Mouse (Mus musculus) heart, embryonic 14.5 days (tissue): ENCODE data around the gene Emg1. TPM values are rescaled to one million over a fixed set of nuclear protein-coding genes. Genes with fewer than 3 reads are reported as not detected.

Experiments used
- ATAC-seq: fragments of 200-750 bp; cut with Nextera tagmentation; 2 replicates; pipeline ENCODE4 v1.8.0; 2017; ENCODE audit warnings: low read depth, moderate TSS enrichment; ENCODE audit not compliant: insufficient number of reproducible peaks, insufficient read depth, low FRiP score
- H3K27ac ChIP-seq, 2 experiments: fragments of 200-500 bp in 1 of 2; fragments of 300-500 bp in 1 of 2; sonication (generic) in 1 of 2; replicated peaks in 1 of 2; 2 replicates each; pipeline ENCODE4 v1.5.1; 2012 to 2014; ENCODE audit warnings: low read depth in 2 of 2, low read length in 2 of 2, control low read depth in 1 of 2, mild to moderate bottlenecking in 1 of 2, mixed read lengths in 1 of 2; ENCODE audit not compliant: control insufficient read depth in 1 of 2, insufficient read depth in 1 of 2
- H3K27me3 ChIP-seq: fragments of 300-500 bp; sonication (generic); 2 replicates; pipeline ENCODE4 v1.6.1; 2014; ENCODE audit warnings: mild to moderate bottlenecking, low read length, control low read depth; ENCODE audit not compliant: control insufficient read depth, insufficient read depth
- H3K36me3 ChIP-seq: fragments of 300-500 bp; sonication (generic); 2 replicates; pipeline ENCODE4 v1.6.1; 2014; ENCODE audit warnings: mild to moderate bottlenecking, control low read depth, low read length, mixed read lengths; ENCODE audit not compliant: control insufficient read depth, insufficient read depth
- H3K4me1 ChIP-seq, 2 experiments: fragments of 200-500 bp in 1 of 2; fragments of 300-500 bp in 1 of 2; sonication (generic) in 1 of 2; 2 replicates each; pipeline ENCODE4 v1.6.1; 2012 to 2014; ENCODE audit warnings: low read length in 2 of 2, control low read depth in 1 of 2, mixed read lengths in 1 of 2; ENCODE audit not compliant: control insufficient read depth in 2 of 2, insufficient read depth in 2 of 2
- H3K4me2 ChIP-seq: fragments of 300-500 bp; sonication (generic); 2 replicates; pipeline ENCODE4 v1.6.1; 2014; ENCODE audit warnings: mild to moderate bottlenecking, low read length
- H3K4me3 ChIP-seq, 2 experiments: fragments of 200-500 bp in 1 of 2; fragments of 300-500 bp in 1 of 2; sonication (generic) in 1 of 2; 2 replicates each; pipeline ENCODE4 v1.5.1; 2012 to 2014; ENCODE audit warnings: low read length in 2 of 2, mild to moderate bottlenecking in 2 of 2, control low read depth in 1 of 2, low read depth in 1 of 2, moderate library complexity in 1 of 2; ENCODE audit not compliant: control insufficient read depth in 1 of 2, insufficient read depth in 1 of 2
- H3K9ac ChIP-seq: fragments of 300-500 bp; sonication (generic); 2 replicates; pipeline ENCODE4 v1.6.1; 2014; ENCODE audit warnings: mild to moderate bottlenecking, low read length
- H3K9me3 ChIP-seq: fragments of 300-500 bp; sonication (generic); 2 replicates; pipeline ENCODE4 v1.6.1; 2016; ENCODE audit warnings: low read length, control low read depth; ENCODE audit not compliant: control insufficient read depth
- WGBS: fragments of 180-500 bp; shearing (Covaris S2); extraction: QIAGEN DNeasy Blood & Tissue Kit; methylation state at CpG from one replicate; pipeline ENCODE4 v1.1.7; 2014; 5-methylcytosine and 5-hydroxymethylcytosine counted together
- microRNA counts: library from miRNA; unstranded; fragments of <30 nt; microRNA quantifications from one replicate; lab custom pipeline; 2016
- microRNA-seq: library from miRNA; unstranded; fragments of <30 nt; microRNA quantifications from one replicate; pipeline ENCODE4, GENCODE M21; 2016
- polyA plus RNA-seq: library from polyadenylated mRNA; unstranded; fragments of >200 nt; fragmentation: Nextera tagmentation; extraction: Ambion mirVana; gene quantifications from 2 replicates; pipeline ENCODE4 v1.2.1, GENCODE M21; 2014

Emg1 gene
- polyA plus RNA-seq, 1 experiment from 2014 or later, result 117 TPM

GRCm38 (mm10) chr6:124662477-124663423 is 49.2 kb downstream of the Emg1 start, which contains the start of gene Lpcat3:
Gene Lpcat3 (plus strand): TSS chr6:124663027.
- Histone ChIP-seq H3K9ac (peak within 1 kb of the TSS; percentile 69), H3K9me3 (no peaks in the 10 kb centered on the region), H3K4me1 (peaks cover 0 to 7% of the 10 kb centered on the region in 2 experiments; a peak in 3 of 4 replicates), H3K4me3 (peak within 1 kb of the TSS; percentile 69 to 94), H3K4me2 (peak within 1 kb of the TSS; percentile 77), H3K27ac (peak within 1 kb of the TSS; percentile 71 to 83), H3K36me3 (no peaks in the 10 kb centered on the region; the same call in 1 of the 2 replicates), H3K27me3 (no peaks in the 10 kb centered on the region)
- 1% methylated on average over 68 of the region's 87 CpGs for WGBS
- peak; percentile 99 for ATAC-seq

DNA sequence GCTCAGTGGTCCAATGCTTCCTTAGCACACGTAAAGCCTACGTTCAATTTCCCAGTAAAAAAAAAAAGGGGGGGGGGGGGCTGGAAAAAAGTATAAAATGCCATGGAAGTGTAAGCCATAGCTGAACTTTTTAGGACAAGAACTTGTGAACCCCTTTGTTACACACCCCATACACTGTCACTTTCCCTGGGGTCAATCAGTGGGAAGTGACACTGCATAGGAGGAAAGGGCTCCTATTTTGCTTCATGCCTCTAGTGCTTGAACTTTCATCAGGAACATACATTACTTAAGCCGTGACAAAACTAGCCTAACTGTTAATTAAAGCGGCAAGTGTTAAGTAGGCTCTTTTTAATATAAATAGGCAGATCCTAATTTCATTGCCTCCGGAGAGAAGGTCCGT is 50.0 kb downstream of the Emg1 start:
- H3K4me1 ChIP-seq, result peaks cover 0 to 7% of the 10 kb centered on the region in 2 experiments; a peak in 3 of 4 replicates
- no peak for ATAC-seq
- H3K36me3 ChIP-seq, result no peaks in the 10 kb centered on the region; the same call in 1 of the 2 replicates
- H3K4me2 ChIP-seq, result peak overlapping the region; percentile 77
- 27% methylated on average over 6 of the region's 6 CpGs for WGBS
- no peaks in the 10 kb centered on the region for H3K27me3 ChIP-seq
- H3K9me3 ChIP-seq, result no peaks in the 10 kb centered on the region
- peak overlapping the region; percentile 71 to 83 for H3K27ac ChIP-seq
- peak overlapping the region; percentile 69 for H3K9ac ChIP-seq
- peak overlapping the region; percentile 69 to 94 for H3K4me3 ChIP-seq

DNA sequence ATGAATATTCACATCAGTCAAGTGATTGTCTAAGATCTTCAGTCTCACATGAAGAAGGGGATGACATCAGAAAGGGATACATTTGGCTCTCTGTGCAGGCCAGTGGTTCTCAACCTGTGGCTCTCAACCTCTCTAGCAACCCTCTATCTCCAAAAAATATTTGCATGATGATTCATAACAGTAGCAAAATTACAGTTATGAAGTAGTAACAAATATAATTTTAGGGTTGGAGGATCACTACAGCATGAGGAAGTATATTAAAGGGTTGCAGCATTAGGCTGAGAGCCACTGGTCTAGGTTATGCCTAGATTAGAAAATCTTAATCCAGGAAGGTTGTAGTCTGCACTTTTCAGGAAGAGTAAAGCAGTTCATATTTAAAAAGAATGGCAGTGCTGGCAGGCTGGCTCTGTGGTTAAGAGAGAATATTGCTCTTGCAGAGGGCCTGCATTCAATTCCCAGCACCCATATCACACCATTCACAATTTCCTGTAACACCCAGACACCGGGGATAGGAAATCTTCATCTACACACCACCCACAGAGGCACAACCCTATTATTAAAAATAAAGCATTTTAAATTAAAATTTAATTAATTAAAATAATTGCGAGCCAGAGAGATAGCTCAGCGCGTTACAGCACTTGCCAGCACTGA is 50.7 kb downstream of the Emg1 start:
- 95% methylated on average over 4 of the region's 4 CpGs for WGBS
- ATAC-seq, result no peak

GRCm38 (mm10) chr6:124658067-124658466 is 53.9 kb downstream of the Emg1 start:
- WGBS, result 61% methylated on average over 2 of the region's 2 CpGs

More for the DNA sequence above, 50.7 kb downstream of the Emg1 start:
- no peak overlapping the region for H3K4me2 ChIP-seq
- H3K9ac ChIP-seq, result no peak overlapping the region
- H3K27ac ChIP-seq, result no peak overlapping the region
- no peaks in the 10 kb centered on the region for H3K27me3 ChIP-seq
- no peaks in the 10 kb centered on the region for H3K9me3 ChIP-seq
- no peaks in the 10 kb centered on the region; the same call in 1 of the 2 replicates for H3K36me3 ChIP-seq
- H3K4me3 ChIP-seq, result no peak overlapping the region
- H3K4me1 ChIP-seq, result peaks cover 0 to 7% of the 10 kb centered on the region in 2 experiments; a peak in 3 of 4 replicates

GRCm38 (mm10) chr6:124655893-124656292 is 56.1 kb downstream of the Emg1 start:
- Histone ChIP-seq H3K4me2 (no peak overlapping the region), H3K27ac (no peak overlapping the region), H3K4me1 (no peaks in the 10 kb centered on the region), H3K4me3 (no peak overlapping the region), H3K9ac (no peak overlapping the region), H3K36me3 (no peaks in the 10 kb centered on the region), H3K9me3 (no peaks in the 10 kb centered on the region), H3K27me3 (no peaks in the 10 kb centered on the region)
- no peak for ATAC-seq
- WGBS, result 48% methylated on average over 6 of the region's 6 CpGs

More at GRCm38 (mm10) chr6:124658067-124658466, 53.9 kb downstream of the Emg1 start:
- no peak for ATAC-seq
- no peaks in the 10 kb centered on the region for H3K36me3 ChIP-seq
- H3K4me2 ChIP-seq, result no peak overlapping the region
- no peaks in the 10 kb centered on the region; a peak in 1 of 4 replicates for H3K4me1 ChIP-seq
- H3K27me3 ChIP-seq, result no peaks in the 10 kb centered on the region
- H3K27ac ChIP-seq, result no peak overlapping the region
- no peaks in the 10 kb centered on the region for H3K9me3 ChIP-seq
- H3K4me3 ChIP-seq, result no peak overlapping the region
- no peak overlapping the region for H3K9ac ChIP-seq

MicroRNAs within 50 kb of the gene (microRNA counts, 519-probe panel; counts per million panel counts)
- microRNA mmu-miR-141 (lab: Ali Mortazavi, UCI) (322 counts per million, percentile 70 among the panel's probes with 10 or more counts), microRNA mmu-miR-200c (lab: Ali Mortazavi, UCI) (322 counts per million, percentile 70 among the panel's probes with 10 or more counts)

Small RNAs within 50 kb of the gene (microRNA-seq; reads per million reads assigned to microRNA genes)
- gene Mir141, result 5.6 reads per million, percentile 15 among the genes with 10 or more reads in this experiment
- gene Mir200c, result 42.8 reads per million, percentile 41 among the genes with 10 or more reads in this experiment

Other genes starting within 250 kb of the Emg1 start
- gene Clstn3, start 247.4 kb downstream of the Emg1 start, polyA plus RNA-seq, result 0.49 and 1.5 TPM in 2 replicates
- gene C1rl, start 219.1 kb downstream of the Emg1 start, polyA plus RNA-seq, result 0.36 and 0.58 TPM in 2 replicates
- 0.55 and 0.59 TPM in 2 replicates for gene C1ra, start 199.8 kb downstream of the Emg1 start, polyA plus RNA-seq
- 0.07 and 0.26 TPM in 2 replicates for gene C1s1, start 169.8 kb downstream of the Emg1 start, polyA plus RNA-seq
- not detected in 2 replicates for gene C1rb, start 141.9 kb downstream of the Emg1 start, polyA plus RNA-seq
- not detected in 2 replicates for gene C1s2, start 76.1 kb downstream of the Emg1 start, polyA plus RNA-seq
- 45.0 and 47.7 TPM in 2 replicates for gene Lpcat3, start 49.2 kb downstream of the Emg1 start, polyA plus RNA-seq
- 295 and 326 TPM in 2 replicates for gene Phb2, start 158 bp upstream of the Emg1 start, polyA plus RNA-seq
- gene Ptpn6, start 26.5 kb upstream of the Emg1 start, polyA plus RNA-seq, result 4.9 and 8.6 TPM in 2 replicates
- gene Grcc10, start 29.2 kb upstream of the Emg1 start, polyA plus RNA-seq, result 449 and 503 TPM in 2 replicates
- gene Gm45234, start 43.8 kb upstream of the Emg1 start, polyA plus RNA-seq, result not detected in 2 replicates
- gene Atn1, start 44.3 kb upstream of the Emg1 start, polyA plus RNA-seq, result 6.2 and 9.3 TPM in 2 replicates
- gene Eno2, start 57.5 kb upstream of the Emg1 start, polyA plus RNA-seq, result 4.2 TPM in 2 replicates
- not detected in 2 replicates for gene Lrrc23, start 67.5 kb upstream of the Emg1 start, polyA plus RNA-seq
- gene Spsb2, start 96.5 kb upstream of the Emg1 start, polyA plus RNA-seq, result 4.0 and 5.7 TPM in 2 replicates
- gene Tpi1, start 102.1 kb upstream of the Emg1 start, polyA plus RNA-seq, result 1,486 and 1,545 TPM in 2 replicates
- gene Usp5, start 117.3 kb upstream of the Emg1 start, polyA plus RNA-seq, result 78.9 and 85.9 TPM in 2 replicates
- 126 and 139 TPM in 2 replicates for gene Cdca3, start 117.4 kb upstream of the Emg1 start, polyA plus RNA-seq
- gene Gnb3, start 128.1 kb upstream of the Emg1 start, polyA plus RNA-seq, result 6.7 and 7.5 TPM in 2 replicates
- 18.7 and 20.5 TPM in 2 replicates for gene P3h3, start 145.6 kb upstream of the Emg1 start, polyA plus RNA-seq
- 0.71 and 0.86 TPM in 2 replicates for gene Gpr162, start 151.8 kb upstream of the Emg1 start, polyA plus RNA-seq
- 0.16 TPM in 1 of 2 replicates, not detected in the other for gene Cd4, start 176.0 kb upstream of the Emg1 start, polyA plus RNA-seq
- 1.00 and 1.1 TPM in 2 replicates for gene Lag3, start 199.5 kb upstream of the Emg1 start, polyA plus RNA-seq
- gene Ptms, start 207.9 kb upstream of the Emg1 start, polyA plus RNA-seq, result 238 and 251 TPM in 2 replicates
- gene Mlf2, start 219.2 kb upstream of the Emg1 start, polyA plus RNA-seq, result 364 and 365 TPM in 2 replicates